In genomic region chr17:74717618-74718151, GRCm38 (mm10) we compare ENCODE assay signal across 1 mouse cellular context.
TF ChIP-seq lines count a peak whose summit lies in the region.

Gene Ttc27, plus strand, starts transcription at chr17:74717732.

TF ChIP-seq in CH12.LX, 34 proteins besides CTCF, POLR2A, EP300 and RAD21 (continued from another document):
- peak; percentile 64; the same call in 1 of the 2 replicates for TF ChIP-seq ZMIZ1 (IDR thresholded peaks at IDR 0.05; ENCODE audit: low read depth, low read length)
- TF ChIP-seq MEF2A (IDR thresholded peaks at IDR 0.05; ENCODE audit: borderline replicate concordance, low read depth, low read length): 0 out of 2 replicates have a peak, but pooled peaks have one; percentile 4
- TF ChIP-seq MAZ (IDR thresholded peaks at IDR 0.05; ENCODE audit: low read depth, low read length): no peak
- TF ChIP-seq BHLHE40 (IDR thresholded peaks at IDR 0.05; ENCODE audit: low read depth, low read length): no peak
- TF ChIP-seq MAX (IDR thresholded peaks at IDR 0.05; ENCODE audit: low read length): peak; percentile 98
- TF ChIP-seq ZC3H11A (IDR thresholded peaks at IDR 0.05; ENCODE audit: low read depth, low read length): no peak
- TF ChIP-seq ZNF384 (IDR thresholded peaks at IDR 0.05; ENCODE audit: low read depth, low read length): peak; percentile 36; the same call in 1 of the 2 replicates
- peak; percentile 90 for TF ChIP-seq POLR2AphosphoS2 (IDR thresholded peaks at IDR 0.05; ENCODE audit: low read depth, low read length)
- peak; percentile 91 for TF ChIP-seq ELF1 (IDR thresholded peaks at IDR 0.05; ENCODE audit: low read depth, low read length)
- no peak for TF ChIP-seq PAX5 (IDR thresholded peaks at IDR 0.05; ENCODE audit: low read length)
- no peak for TF ChIP-seq USF2 (conservative IDR thresholded peaks at IDR 0.05; ENCODE audit: low read depth, low read length)
- TF ChIP-seq CHD2 (IDR thresholded peaks at IDR 0.05; ENCODE audit: low read length): no peak
